Mouse (Mus musculus): Measurements from ENCODE around the gene Mtrf1l.
A peak's percentile ranks its signal among the peaks of the same experiment; 100 is the strongest.

Mtrf1l gene

GRCm38 (mm10) chr10:5805243-5805730, 18.4 kb downstream of the Mtrf1l start, which contains the start of gene Fbxo5:
Gene Fbxo5 (minus strand): TSS chr10:5805600.
- peak; percentile 90 for DNase-seq (ENCODE audit: extremely low read depth, low read depth)

DNA sequence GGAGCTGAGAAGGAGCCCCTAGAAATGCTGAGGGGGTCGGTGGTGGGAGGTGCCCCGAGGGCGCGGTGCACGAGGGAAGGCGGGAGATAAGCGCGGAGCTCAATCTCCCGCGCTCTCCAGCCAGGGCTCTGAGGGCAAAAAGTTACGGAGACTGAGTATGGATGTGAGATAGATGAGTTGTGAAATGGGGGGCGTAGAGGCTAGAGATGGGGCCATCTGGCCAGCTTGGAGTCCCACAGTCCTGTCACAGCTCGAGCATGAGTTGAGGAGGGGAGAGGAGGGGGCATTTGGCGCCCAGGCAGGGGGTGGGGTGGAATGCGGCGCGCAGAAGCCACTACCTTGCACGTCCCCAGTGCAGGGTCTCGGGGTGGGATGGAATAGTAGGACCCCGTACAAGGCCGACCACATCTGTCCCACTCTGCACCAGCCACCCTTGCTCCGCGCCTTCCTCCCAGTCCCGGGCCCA, 19.0 kb downstream of the Mtrf1l start:
- DNase-seq (ENCODE audit: extremely low read depth, low read depth): peak; percentile 45

DNA sequence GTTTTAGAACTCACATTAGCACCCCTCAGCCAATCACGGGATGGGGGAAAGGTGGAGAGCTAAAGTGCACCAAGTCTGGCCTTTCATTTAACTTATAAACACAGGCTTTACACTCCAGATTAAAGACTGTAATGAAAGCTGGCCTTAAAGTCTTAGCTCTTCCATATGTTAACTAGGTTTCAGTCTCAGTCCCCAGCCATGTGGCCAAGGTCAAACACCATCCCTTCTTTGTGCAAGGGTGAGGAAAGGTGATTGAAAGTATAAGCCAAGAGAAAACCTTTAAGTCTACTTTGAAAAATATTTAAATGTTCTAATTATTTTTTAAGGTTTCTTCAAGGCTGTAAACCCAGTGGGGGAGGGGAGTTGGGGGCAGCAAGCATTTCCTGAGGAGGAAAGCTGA, 20.0 kb downstream of the Mtrf1l start:
- no peak for DNase-seq (ENCODE audit: extremely low read depth, low read depth)

GRCm38 (mm10) chr10:5802866-5803265, 20.8 kb downstream of the Mtrf1l start:
- no peak for DNase-seq (ENCODE audit: extremely low read depth, low read depth)

GRCm38 (mm10) chr10:5800490-5800889, 23.2 kb downstream of the Mtrf1l start:
- DNase-seq (ENCODE audit: extremely low read depth, low read depth): no peak

DNA sequence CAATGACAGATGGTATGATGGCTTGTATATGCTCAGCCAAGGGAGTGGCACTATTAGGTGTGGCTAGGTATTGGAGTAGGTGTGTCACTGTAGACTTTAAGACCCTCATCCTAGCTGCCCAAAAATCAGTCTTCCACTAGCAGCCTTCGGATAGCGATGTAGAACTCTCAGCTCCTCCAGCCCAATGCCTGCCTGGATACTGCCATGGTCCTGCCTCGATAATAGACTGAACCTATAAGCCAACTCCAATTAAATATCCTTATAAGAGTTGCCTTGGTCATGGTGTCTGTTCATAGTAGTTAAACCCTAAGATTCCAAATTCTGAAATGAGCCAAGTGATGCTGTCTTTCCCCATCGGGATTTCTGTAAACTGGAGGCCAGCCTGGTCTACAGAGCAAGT, 25.6 kb downstream of the Mtrf1l start:
- no peak for DNase-seq (ENCODE audit: extremely low read depth, low read depth)

- DNase-seq (ENCODE audit: extremely low read depth, low read depth): no peak
These were observed 33.1 kb downstream of the Mtrf1l start for GRCm38 (mm10) chr10:5790657-5791056.

- DNase-seq (ENCODE audit: extremely low read depth, low read depth): no peak
These were observed 36.8 kb downstream of the Mtrf1l start for GRCm38 (mm10) chr10:5786923-5787322.
